Mouse (Mus musculus): ENCODE results near the gene Aifm2. TPM values are rescaled to one million over a fixed set of nuclear protein-coding genes. Genes with fewer than 3 reads are reported as not detected.

The Aifm2 gene
- total RNA-seq, 1 experiment: 13.4 TPM

DNA sequence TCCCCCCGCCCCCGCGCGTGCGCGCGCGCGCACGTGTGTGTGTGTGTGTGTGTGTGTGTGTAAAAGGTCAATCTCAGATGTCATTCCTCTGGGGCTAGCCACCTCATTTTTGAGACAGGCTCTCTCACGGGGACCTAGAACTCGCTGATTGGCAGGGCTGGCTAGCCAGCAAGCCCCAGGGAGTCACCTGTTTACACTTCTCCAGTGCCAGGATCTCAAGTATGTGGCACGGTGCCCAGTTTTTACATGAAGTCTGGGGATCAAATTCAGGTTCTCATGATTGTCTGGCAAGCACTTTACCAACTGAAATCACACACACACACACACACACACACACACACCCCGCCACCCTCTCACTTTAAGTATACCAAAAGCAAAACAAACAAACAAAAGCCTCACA, 42.0 kb downstream of the Aifm2 start:
- Histone ChIP-seq H3K9me3 (ENCODE audit: control insufficient read depth, insufficient read depth, low read depth, low read length) (no peaks in the 10 kb centered on the region), H3K4me1 (ENCODE audit: control insufficient read depth in 2 of 2, insufficient read depth in 2 of 2, low read length in 2 of 2, poor library complexity in 1 of 2) (peaks cover 0 to 8% of the 10 kb centered on the region in 2 experiments; a peak in 1 of 4 replicates), H3K36me3 (ENCODE audit: control insufficient read depth, insufficient read depth, low read length, poor library complexity, severe bottlenecking) (no peaks in the 10 kb centered on the region), H3K4me3 (ENCODE audit: insufficient read depth in 1 of 2, low read depth in 1 of 2, low read length in 2 of 2, poor library complexity in 1 of 2, severe bottlenecking in 1 of 2) (no peak overlapping the region), H3K27ac (ENCODE audit: insufficient read depth, low read depth, low read length, poor library complexity, severe bottlenecking) (no peak overlapping the region), H3K9ac (ENCODE audit: insufficient read depth, low read depth, low read length, poor library complexity, severe bottlenecking) (no peak overlapping the region)
- TF ChIP-seq ZC3H11A (IDR thresholded peaks at IDR 0.05; ENCODE audit: borderline replicate concordance, low read depth, low read length) (no peak), MAFK (IDR thresholded peaks at IDR 0.05; ENCODE audit: insufficient read depth, low read depth, low read length) (no peak)
- no peak for DNase-seq (ENCODE audit: low read depth, low spot score)
- in situ Hi-C loops (cut with MboI; ENCODE audit: low sequenced_read_pairs in 2 of 2, unreplicated experiment in 2 of 2): no loop called here

GRCm38 (mm10) chr10:61758904-61759303, 43.8 kb downstream of the Aifm2 start:
- 0 out of 4 replicates have a peak, but pooled peaks cover 0 to 4% of the 10 kb centered on the region in 2 experiments for H3K4me1 ChIP-seq (ENCODE audit: control insufficient read depth in 2 of 2, insufficient read depth in 2 of 2, low read length in 2 of 2, poor library complexity in 1 of 2)
- H3K9ac ChIP-seq (ENCODE audit: insufficient read depth, low read depth, low read length, poor library complexity, severe bottlenecking): no peak overlapping the region
- no peaks in the 10 kb centered on the region for H3K9me3 ChIP-seq (ENCODE audit: control insufficient read depth, insufficient read depth, low read depth, low read length)
- no peaks in the 10 kb centered on the region for H3K36me3 ChIP-seq (ENCODE audit: control insufficient read depth, insufficient read depth, low read length, poor library complexity, severe bottlenecking)
- no peak for TF ChIP-seq HCFC1 (IDR thresholded peaks at IDR 0.05; ENCODE audit: borderline replicate concordance, insufficient read depth, low read length)
- TF ChIP-seq MAFK (IDR thresholded peaks at IDR 0.05; ENCODE audit: insufficient read depth, low read depth, low read length): no peak
- TF ChIP-seq ZNF384 (IDR thresholded peaks at IDR 0.05; ENCODE audit: low read depth, low read length): no peak
- TF ChIP-seq CHD2 (IDR thresholded peaks at IDR 0.05; ENCODE audit: low read depth, low read length): no peak
- no peak for TF ChIP-seq ZC3H11A (IDR thresholded peaks at IDR 0.05; ENCODE audit: borderline replicate concordance, low read depth, low read length)
- in situ Hi-C loops (cut with MboI; ENCODE audit: low sequenced_read_pairs in 2 of 2, unreplicated experiment in 2 of 2): no loop called here
- DNase-seq (ENCODE audit: low read depth, low spot score): no peak
- H3K4me3 ChIP-seq (ENCODE audit: insufficient read depth in 1 of 2, low read depth in 1 of 2, low read length in 2 of 2, poor library complexity in 1 of 2, severe bottlenecking in 1 of 2): no peak overlapping the region
- H3K27ac ChIP-seq (ENCODE audit: insufficient read depth, low read depth, low read length, poor library complexity, severe bottlenecking): no peak overlapping the region

DNA sequence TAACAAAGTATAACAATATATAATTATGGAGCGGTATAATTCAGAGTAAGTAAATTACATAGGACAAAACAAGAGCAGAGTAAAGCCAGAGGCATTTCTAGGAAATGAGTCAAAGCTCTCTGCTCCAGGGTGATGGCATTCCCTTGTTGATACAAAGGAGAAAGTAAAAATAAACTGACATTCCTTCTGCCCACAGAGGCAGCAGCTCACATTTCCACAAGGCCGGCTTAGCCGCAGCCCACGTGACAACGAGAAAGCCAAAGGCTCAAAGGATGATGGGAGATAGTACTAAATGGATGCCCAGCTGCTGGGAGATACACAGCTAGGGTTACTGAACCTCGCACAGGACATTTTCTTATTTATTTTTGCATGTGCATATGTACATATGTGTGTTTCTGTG, 44.8 kb downstream of the Aifm2 start:
- no peak for DNase-seq (ENCODE audit: low read depth, low spot score)
- TF ChIP-seq ZNF384 (IDR thresholded peaks at IDR 0.05; ENCODE audit: low read depth, low read length) (no peak), CHD2 (IDR thresholded peaks at IDR 0.05; ENCODE audit: low read depth, low read length) (no peak), ZC3H11A (IDR thresholded peaks at IDR 0.05; ENCODE audit: borderline replicate concordance, low read depth, low read length) (no peak), HCFC1 (IDR thresholded peaks at IDR 0.05; ENCODE audit: borderline replicate concordance, insufficient read depth, low read length) (no peak), MAFK (IDR thresholded peaks at IDR 0.05; ENCODE audit: insufficient read depth, low read depth, low read length) (no peak)
- H3K9me3 ChIP-seq (ENCODE audit: control insufficient read depth, insufficient read depth, low read depth, low read length): no peaks in the 10 kb centered on the region
- H3K36me3 ChIP-seq (ENCODE audit: control insufficient read depth, insufficient read depth, low read length, poor library complexity, severe bottlenecking): no peaks in the 10 kb centered on the region
- no peak overlapping the region for H3K27ac ChIP-seq (ENCODE audit: insufficient read depth, low read depth, low read length, poor library complexity, severe bottlenecking)
- H3K4me1 ChIP-seq (ENCODE audit: control insufficient read depth in 2 of 2, insufficient read depth in 2 of 2, low read length in 2 of 2, poor library complexity in 1 of 2): 0 out of 4 replicates have a peak, but pooled peaks cover 0 to 4% of the 10 kb centered on the region in 2 experiments
- in situ Hi-C loops (cut with MboI; ENCODE audit: low sequenced_read_pairs in 2 of 2, unreplicated experiment in 2 of 2): no loop called here
- H3K9ac ChIP-seq (ENCODE audit: insufficient read depth, low read depth, low read length, poor library complexity, severe bottlenecking): no peak overlapping the region
- H3K4me3 ChIP-seq (ENCODE audit: insufficient read depth in 1 of 2, low read depth in 1 of 2, low read length in 2 of 2, poor library complexity in 1 of 2, severe bottlenecking in 1 of 2): no peak overlapping the region

DNA sequence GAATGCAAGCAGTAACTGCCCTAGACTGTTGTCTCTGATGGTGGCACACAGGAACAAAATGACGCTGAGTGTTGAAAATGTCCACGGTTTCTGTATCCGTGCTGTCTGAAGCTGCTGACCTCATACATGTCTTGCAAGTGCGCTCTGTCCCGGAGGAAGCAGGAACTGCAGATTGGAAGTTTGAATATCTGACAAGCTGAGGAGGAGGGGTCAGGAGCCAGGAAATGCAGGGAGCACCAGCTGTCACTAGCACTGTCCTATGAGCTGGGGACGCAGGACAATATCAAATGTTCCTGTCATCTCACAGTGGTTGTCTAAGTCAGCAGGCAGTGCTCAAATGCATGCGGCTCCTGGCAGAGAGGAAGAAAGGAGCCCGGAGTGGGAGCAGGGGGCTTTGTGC, 49.6 kb downstream of the Aifm2 start:
- DNase-seq (ENCODE audit: low read depth, low spot score): no peak
- Histone ChIP-seq H3K9me3 (ENCODE audit: control insufficient read depth, insufficient read depth, low read depth, low read length) (no peaks in the 10 kb centered on the region), H3K4me1 (ENCODE audit: control insufficient read depth in 2 of 2, insufficient read depth in 2 of 2, low read length in 2 of 2, poor library complexity in 1 of 2) (no peaks in the 10 kb centered on the region), H3K27ac (ENCODE audit: insufficient read depth, low read depth, low read length, poor library complexity, severe bottlenecking) (no peak overlapping the region), H3K4me3 (ENCODE audit: insufficient read depth in 1 of 2, low read depth in 1 of 2, low read length in 2 of 2, poor library complexity in 1 of 2, severe bottlenecking in 1 of 2) (no peak overlapping the region), H3K36me3 (ENCODE audit: control insufficient read depth, insufficient read depth, low read length, poor library complexity, severe bottlenecking) (no peaks in the 10 kb centered on the region), H3K9ac (ENCODE audit: insufficient read depth, low read depth, low read length, poor library complexity, severe bottlenecking) (no peak overlapping the region)
- TF ChIP-seq CHD2 (IDR thresholded peaks at IDR 0.05; ENCODE audit: low read depth, low read length) (no peak), HCFC1 (IDR thresholded peaks at IDR 0.05; ENCODE audit: borderline replicate concordance, insufficient read depth, low read length) (no peak), MAFK (IDR thresholded peaks at IDR 0.05; ENCODE audit: insufficient read depth, low read depth, low read length) (no peak), ZNF384 (IDR thresholded peaks at IDR 0.05; ENCODE audit: low read depth, low read length) (no peak), ZC3H11A (IDR thresholded peaks at IDR 0.05; ENCODE audit: borderline replicate concordance, low read depth, low read length) (no peak)
- in situ Hi-C loops (cut with MboI; ENCODE audit: low sequenced_read_pairs in 2 of 2, unreplicated experiment in 2 of 2): no loop called here

GRCm38 (mm10) chr10:61765558-61765957, 50.5 kb downstream of the Aifm2 start:
- Histone ChIP-seq H3K27ac (ENCODE audit: insufficient read depth, low read depth, low read length, poor library complexity, severe bottlenecking) (no peak overlapping the region), H3K9me3 (ENCODE audit: control insufficient read depth, insufficient read depth, low read depth, low read length) (no peaks in the 10 kb centered on the region), H3K9ac (ENCODE audit: insufficient read depth, low read depth, low read length, poor library complexity, severe bottlenecking) (no peak overlapping the region), H3K4me3 (ENCODE audit: insufficient read depth in 1 of 2, low read depth in 1 of 2, low read length in 2 of 2, poor library complexity in 1 of 2, severe bottlenecking in 1 of 2) (no peak overlapping the region), H3K4me1 (ENCODE audit: control insufficient read depth in 2 of 2, insufficient read depth in 2 of 2, low read length in 2 of 2, poor library complexity in 1 of 2) (no peaks in the 10 kb centered on the region), H3K36me3 (ENCODE audit: control insufficient read depth, insufficient read depth, low read length, poor library complexity, severe bottlenecking) (no peaks in the 10 kb centered on the region)
- DNase-seq (ENCODE audit: low read depth, low spot score): no peak
- TF ChIP-seq MAFK (IDR thresholded peaks at IDR 0.05; ENCODE audit: insufficient read depth, low read depth, low read length) (no peak), HCFC1 (IDR thresholded peaks at IDR 0.05; ENCODE audit: borderline replicate concordance, insufficient read depth, low read length) (no peak), CHD2 (IDR thresholded peaks at IDR 0.05; ENCODE audit: low read depth, low read length) (no peak), ZNF384 (IDR thresholded peaks at IDR 0.05; ENCODE audit: low read depth, low read length) (no peak), ZC3H11A (IDR thresholded peaks at IDR 0.05; ENCODE audit: borderline replicate concordance, low read depth, low read length) (no peak)
- in situ Hi-C loops (cut with MboI; ENCODE audit: low sequenced_read_pairs in 2 of 2, unreplicated experiment in 2 of 2): no loop called here

Data from ES-E14 (cell line).